Mouse (Mus musculus) embryonic fibroblast, embryonic 13.5 days (primary cell): Measurements from ENCODE around the gene Gm4981. TPM values are rescaled to one million over a fixed set of nuclear protein-coding genes. Genes with fewer than 3 reads are reported as not detected.
"Not testable (repeated sequence)": the region's sequence is repeated elsewhere in the genome, so short reads cannot be mapped to it uniquely, and the experiment has no call there.

Experiments used
- H3K27ac ChIP-seq: 2 replicates; pipeline ENCODE4 v1.5.1; 2012; ENCODE audit warnings: low read length, control low read depth, inconsistent platforms; ENCODE audit not compliant: insufficient read depth
- H3K4me1 ChIP-seq: 2 replicates; pipeline ENCODE4 v1.6.1; 2011; ENCODE audit warnings: low read length; ENCODE audit not compliant: control insufficient read depth, insufficient read depth
- H3K4me3 ChIP-seq: 2 replicates; pipeline ENCODE4 v1.5.1; 2011; ENCODE audit warnings: mild to moderate bottlenecking, control low read depth, low read length; ENCODE audit not compliant: insufficient read depth
- CTCF ChIP-seq: IDR thresholded peaks from 2 replicates; pipeline ENCODE4 v1.5.1; 2011; ENCODE audit warnings: mild to moderate bottlenecking, control low read depth, low read length, moderate library complexity, borderline replicate concordance; ENCODE audit not compliant: insufficient read depth
- POLR2A ChIP-seq: IDR thresholded peaks from 2 replicates; pipeline ENCODE4 v1.6.1; 2011; ENCODE audit warnings: low read depth, mild to moderate bottlenecking, control low read depth, low read length, moderate library complexity
- polyA plus RNA-seq: library from polyadenylated mRNA; stranded (reverse); fragments of >200 nt; gene quantifications from 2 replicates; pipeline ENCODE4 v1.2.4, GENCODE M21; 2011; ENCODE audit warnings: low read depth; ENCODE audit not compliant: missing spikeins, insufficient read length

Gene Gm4981
- polyA plus RNA-seq, 1 experiment, result not detected

DNA sequence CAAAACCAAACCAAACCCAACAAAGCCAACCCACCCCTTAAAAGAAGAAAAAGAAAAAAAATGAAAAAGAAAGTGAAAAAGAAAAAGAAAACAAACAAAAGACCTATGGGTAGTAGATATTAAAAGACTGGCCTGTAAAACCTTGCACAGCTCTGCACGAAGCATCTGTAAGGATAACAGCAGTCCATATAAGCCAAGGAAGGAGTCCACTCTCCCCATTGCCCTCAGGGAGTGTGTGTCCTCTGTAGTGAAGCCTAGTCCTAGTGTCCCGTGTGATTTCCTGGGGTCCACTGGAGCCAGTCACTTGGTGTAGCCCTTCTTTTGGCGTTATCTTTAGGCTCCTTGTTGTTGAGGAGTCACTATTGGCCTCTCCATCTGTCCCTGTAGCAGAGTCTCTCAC is 6.5 kb downstream of the Gm4981 start:
- H3K4me3 ChIP-seq, H3K4me1 ChIP-seq, H3K27ac ChIP-seq: not testable (repeated sequence)

DNA sequence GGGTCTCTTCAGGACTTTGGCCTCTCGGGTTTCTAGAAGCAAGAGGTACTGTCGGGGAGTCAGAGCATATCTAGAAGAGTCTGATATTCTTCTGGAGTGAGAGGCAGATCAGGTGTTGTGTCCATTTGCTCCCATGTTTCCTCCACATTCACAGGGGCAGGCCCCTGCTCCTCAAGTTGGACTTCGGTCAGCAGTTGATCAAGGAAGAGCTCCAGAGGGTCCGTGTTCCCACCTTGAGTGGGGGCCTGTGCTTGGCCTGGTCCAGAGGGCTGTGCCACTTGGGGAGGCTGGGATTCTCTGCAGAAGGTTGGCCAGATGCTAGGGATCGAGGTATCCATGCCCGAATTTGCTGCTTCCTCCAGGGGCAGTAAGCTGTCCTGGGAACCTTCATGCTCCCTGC is 8.7 kb downstream of the Gm4981 start:
- H3K4me1 ChIP-seq, H3K4me3 ChIP-seq, H3K27ac ChIP-seq: not testable (repeated sequence)

DNA sequence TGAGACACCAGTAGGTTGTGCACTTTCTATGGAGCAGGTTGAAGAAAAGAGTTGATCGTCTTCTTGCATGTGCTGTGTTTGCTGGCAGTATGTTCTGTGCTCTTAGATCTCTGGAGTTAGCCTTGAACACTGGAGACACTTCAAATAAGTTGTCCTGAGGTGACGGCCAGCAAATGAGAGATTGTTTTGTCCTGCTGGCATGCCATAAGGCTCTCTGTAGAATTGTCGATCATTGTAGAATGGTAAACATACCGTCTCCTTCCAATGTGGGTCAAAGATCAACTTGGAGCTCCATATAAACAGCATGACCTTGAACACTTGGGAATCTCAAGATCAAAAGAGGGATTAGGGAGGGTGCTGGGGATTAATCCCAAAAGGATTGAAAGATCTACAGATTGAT is 10.1 kb downstream of the Gm4981 start:
- not testable (repeated sequence) for H3K4me1 ChIP-seq, H3K4me3 ChIP-seq

DNA sequence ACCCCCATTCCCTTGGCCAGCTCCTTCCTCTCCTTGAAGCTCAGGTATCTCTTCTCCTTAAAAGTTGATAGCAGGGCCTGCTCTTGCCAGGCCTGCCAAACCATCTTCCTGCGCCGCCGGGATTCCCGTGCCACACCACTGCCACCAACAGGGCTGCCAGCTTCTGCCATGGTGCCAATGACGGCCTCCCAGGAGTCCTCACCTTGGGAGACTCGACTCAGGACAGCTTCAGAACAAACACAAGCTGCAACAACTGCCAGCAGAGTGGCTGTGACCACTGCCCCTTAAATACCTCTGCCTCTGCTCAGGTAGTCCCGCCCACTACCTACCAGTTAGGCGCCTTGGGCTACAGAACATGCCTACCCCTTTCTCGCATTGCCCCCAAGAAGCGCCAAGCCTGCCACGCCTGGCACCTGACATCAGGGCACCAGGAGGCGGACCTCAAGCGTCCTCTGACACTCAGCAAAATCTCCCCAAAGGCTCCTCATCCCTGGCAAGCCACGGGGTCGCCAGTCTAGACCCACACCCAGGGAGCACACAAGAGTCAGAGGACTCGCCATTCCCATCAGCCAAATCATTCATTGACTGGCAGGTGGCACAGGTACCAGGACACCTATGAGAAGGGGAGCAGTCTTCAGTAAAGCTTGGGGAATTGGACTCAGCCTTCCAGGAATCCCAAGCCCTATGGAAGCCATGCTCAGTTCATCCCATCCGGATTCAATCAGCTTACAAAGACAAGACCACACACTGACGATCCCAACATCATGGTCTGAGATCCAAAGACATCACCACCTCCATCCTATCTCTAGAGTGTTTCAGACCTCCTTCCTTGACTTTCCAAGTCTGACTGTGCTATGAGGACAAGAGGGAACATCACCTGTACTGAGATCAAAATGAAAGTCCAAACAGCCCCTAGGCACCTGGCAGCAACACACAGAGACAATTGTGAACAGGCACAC is 11.4 kb downstream of the Gm4981 start, which contains the start of gene AW822073:
Gene AW822073, minus strand, starts transcription at position 104 of the 959 bp plus-strand sequence.
- not testable (repeated sequence) for H3K4me1 ChIP-seq, H3K27ac ChIP-seq, H3K4me3 ChIP-seq

More for the DNA sequence above, 10.1 kb downstream of the Gm4981 start:
- H3K27ac ChIP-seq, result not testable (repeated sequence)

DNA sequence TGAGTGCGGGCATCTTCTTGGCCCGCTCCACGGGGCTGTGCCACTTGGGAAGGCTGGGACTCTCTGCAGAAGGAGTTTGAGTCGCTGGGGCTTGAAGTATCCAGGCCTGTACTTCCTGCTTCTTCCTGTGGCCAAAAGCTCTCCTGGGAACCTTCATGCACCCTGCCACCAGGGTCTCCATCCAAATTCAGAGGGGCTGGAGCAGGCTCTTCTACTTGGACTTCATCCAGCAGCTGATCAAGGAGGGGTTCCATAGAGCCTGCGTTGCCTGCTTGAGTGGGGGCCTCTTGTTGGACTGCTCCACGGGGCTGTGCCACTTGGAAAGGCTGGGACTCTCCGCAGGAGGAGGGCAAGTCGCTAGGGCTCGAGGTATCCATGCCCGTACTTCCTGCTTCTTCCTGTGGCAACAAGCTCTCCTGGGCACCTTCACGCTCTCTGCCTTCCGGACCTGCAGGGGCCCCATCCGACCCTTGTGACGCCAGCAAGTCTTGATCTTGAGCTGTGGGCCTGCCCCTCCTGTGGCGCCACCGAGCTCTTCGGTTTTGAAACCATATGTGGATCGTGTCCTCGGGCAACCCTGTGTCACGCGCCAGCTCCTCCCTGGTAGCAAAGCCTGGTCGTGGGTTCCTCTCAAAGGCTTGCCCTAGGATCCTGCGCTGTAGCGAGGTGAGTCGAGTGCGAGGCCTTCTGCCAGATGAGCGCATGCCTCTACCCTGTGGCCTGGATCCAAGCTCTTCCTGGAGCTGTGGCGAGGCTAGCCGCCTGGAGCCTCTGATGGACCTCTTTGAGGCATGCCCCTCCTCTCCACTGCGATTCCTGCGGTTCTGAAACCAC is 12.3 kb downstream of the Gm4981 start:
- H3K4me1 ChIP-seq, H3K4me3 ChIP-seq, H3K27ac ChIP-seq: not testable (repeated sequence)

DNA sequence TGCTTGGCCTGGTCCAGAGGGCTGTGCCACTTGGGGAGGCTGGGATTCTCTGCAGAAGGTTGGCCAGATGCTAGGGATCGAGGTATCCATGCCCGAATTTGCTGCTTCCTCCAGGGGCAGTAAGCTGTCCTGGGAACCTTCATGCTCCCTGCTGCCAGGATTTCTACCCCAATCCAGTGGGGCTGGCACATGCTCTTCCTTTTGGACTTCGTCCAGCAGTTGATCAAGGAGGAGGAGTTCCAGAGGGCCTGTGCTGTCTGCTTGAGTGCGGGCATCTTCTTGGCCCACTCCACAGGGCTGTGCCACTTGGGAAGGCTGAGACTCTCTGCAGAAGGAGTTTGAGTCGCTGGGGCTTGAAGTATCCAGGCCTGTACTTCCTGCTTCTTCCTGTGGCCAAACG is 13.3 kb downstream of the Gm4981 start:
- H3K4me3 ChIP-seq, H3K4me1 ChIP-seq, H3K27ac ChIP-seq: not testable (repeated sequence)

DNA sequence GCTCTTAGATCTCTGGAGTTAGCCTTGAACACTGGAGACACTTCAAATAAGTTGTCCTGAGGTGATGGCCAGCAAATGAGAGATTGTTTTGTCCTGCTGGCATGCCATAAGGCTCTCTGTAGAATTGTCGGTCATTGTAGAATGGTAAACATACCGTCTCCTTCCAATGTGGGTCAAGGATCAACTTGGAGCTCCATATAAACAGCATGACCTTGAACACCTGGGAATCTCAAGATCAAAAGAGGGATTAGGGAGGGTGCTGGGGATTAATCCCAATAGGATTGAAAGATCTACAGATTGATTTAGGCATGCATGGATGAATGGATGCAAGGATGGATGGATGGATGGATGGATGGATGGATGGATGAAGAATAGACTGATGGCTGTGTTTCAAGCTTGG is 14.9 kb downstream of the Gm4981 start:
- H3K4me3 ChIP-seq, H3K27ac ChIP-seq, H3K4me1 ChIP-seq: not testable (repeated sequence)

DNA sequence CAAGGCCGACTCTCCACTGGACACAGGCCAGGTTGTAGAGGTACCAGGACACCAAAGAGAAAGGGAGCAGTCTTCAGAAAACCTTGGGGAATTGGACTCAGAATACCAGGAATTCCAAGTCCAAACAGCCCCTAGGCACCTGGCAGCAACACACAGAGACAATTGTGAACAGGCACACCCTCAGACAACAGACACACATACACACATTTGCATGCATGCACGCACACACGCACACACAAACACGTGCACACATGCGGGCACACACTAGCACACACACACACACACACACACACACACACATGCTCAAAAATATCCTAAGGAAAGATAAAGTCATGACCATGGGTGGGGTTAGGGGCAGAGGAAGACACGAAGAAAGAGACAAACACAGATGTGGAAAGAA is 15.8 kb downstream of the Gm4981 start:
- no peak overlapping the region for H3K4me3 ChIP-seq
- H3K27ac ChIP-seq, result no peak overlapping the region
- H3K4me1 ChIP-seq, result no peaks in the 10 kb centered on the region
- TF ChIP-seq POLR2A (no peak), CTCF (no peak; the same call in 1 of the 2 replicates)

DNA sequence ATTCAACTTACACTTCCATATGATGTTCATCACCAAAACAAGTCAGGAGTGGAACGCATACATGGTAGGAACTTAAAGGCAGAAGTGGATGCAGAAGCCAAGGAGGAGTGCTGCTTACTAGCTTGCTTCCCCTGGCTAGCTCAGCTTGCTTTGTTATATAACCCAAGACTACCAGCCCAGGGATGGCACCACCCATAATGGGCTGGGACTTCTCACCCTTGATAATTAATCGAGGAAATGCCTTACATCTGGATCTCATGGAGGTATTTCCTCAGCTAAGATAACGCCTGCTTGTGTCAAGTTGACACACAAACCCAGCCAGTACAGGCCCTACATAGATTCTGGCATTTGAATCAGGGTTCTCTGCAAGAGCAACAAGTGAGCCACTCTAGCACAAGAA is 19.1 kb downstream of the Gm4981 start:
- Histone ChIP-seq H3K4me1 (no peaks in the 10 kb centered on the region), H3K4me3 (no peak overlapping the region), H3K27ac (no peak overlapping the region)
- TF ChIP-seq POLR2A (no peak), CTCF (no peak)

DNA sequence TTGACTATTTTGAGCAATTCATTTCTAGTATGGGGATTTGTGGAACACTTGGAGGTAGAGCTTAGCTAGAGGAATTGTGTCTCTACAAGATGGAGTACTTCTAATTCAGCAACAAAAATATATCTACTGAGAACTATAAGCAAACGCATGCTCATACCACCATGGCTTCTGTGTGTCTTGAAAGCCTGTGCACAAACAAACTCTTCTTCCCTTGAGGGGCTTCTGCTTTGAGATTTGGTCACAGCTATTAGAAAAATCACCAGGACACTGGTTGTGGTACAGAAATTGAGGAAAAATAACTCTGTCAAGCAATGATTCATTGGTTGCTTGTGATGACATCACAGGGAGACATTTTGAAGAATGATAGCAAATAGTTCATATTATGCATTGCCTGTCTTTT is 21.1 kb downstream of the Gm4981 start:
- Histone ChIP-seq H3K4me1 (no peaks in the 10 kb centered on the region), H3K4me3 (no peak overlapping the region), H3K27ac (no peak overlapping the region)
- TF ChIP-seq POLR2A, result no peak
- TF ChIP-seq CTCF, result no peak

DNA sequence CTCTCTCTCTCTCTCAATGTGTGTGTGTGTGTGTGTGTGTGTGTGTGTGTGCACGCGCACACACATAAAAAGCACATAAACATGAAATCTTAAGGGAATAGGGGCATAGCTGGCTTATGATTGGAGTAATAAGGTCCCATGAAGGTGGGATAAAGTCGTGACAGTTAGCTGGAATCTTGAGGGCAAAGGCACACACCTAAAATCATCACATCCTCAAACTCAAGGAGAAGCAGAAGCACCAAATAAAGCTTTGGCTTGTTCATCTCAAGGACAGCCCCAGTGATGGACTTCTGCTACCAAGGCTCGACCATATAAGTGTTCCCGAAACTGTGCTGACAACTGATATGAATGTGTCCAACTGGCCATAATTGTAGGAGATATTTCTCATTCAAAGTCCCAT is 21.6 kb downstream of the Gm4981 start:
- Histone ChIP-seq H3K27ac (no peak overlapping the region), H3K4me1 (no peaks in the 10 kb centered on the region), H3K4me3 (no peak overlapping the region)
- TF ChIP-seq CTCF (no peak), POLR2A (no peak)
